Mouse (Mus musculus): ENCODE results near the gene 4930562C15Rik.

4930562C15Rik gene

DNA sequence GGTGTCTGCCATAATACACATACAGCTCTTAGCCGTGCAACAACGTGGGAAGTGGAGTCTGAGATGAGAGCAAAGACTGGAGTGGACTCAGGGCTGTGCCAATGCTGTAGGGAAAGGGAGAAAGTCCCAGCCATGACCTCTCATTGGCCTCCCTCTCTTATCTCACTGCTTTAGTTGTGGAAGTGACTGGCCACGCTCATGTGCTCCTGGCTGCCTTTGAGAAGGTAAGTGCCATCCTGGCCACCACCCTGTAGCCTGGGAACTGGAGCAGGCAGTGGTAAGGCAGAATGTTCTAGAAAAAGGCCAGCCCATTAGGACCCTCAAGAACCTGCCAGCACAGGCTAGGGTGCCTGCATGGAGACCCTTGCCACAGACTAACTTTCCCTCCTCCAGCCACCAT, 80.7 kb downstream of the 4930562C15Rik start:
- DNase-seq (ENCODE audit: low read depth, low spot score), result no peak

DNA sequence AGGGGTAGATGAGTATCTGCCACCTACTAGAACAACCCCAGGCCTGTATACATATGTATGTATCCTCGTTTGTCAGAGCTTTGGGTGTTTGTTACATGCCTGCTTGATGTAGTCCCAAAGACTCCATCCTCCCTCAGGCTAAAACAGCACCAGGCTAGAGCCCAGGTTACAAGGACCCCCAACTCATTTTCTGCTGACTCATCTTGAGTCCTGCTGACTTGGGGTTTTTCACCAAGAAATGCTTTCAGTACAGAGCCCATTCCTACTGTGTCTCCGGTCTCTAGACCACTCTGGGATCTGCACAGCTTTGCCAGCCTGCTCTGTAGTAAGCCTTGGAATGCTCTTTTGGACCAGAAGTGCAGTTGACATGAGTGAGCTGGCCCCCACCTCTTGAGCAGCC, 81.4 kb downstream of the 4930562C15Rik start:
- no peak for DNase-seq (ENCODE audit: low read depth, low spot score)

Measured in ZHBTc4 (cell line).